Comparison of ENCODE assay signal across 15 mouse cellular contexts in the genomic region with DNA sequence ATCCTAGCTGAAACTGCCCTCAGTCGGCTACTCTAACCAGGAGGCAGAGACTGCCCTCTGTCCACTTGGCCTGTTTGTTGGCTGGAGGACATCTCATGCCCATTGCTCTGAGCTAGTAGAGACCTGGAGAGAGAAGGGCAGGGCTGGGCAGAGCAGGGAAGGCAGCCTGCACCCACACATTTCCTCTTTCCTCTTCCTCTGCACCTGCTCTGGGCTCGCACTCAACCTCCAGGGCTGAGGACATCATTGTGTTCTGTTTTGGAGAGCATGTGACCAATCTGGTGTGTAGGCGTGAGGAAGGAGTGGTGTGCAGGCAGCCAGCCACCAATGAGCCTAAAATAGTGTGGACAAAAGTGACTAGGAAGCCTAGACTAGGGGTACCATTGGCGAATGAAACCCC. TPM values are rescaled to one million over a fixed set of nuclear protein-coding genes. Genes with fewer than 3 reads are reported as not detected.
A peak's percentile ranks its signal among the peaks of the same experiment; 100 is the strongest.
DNase-seq lines count a peak whose midpoint lies in the region; ATAC-seq and TF ChIP-seq lines count a peak whose summit lies in the region.
"Had no signal": no experiment of that assay in that cellular context is flagged by ENCODE, and none has a peak within 500 bp of the region (broad histone marks: within the 10 kb centered on the region; RNA-seq: fewer than 3 reads in every experiment).

No protein-coding gene starts in this region.

- H3K4me2 ChIP-seq in heart, embryonic 16.5 days (ENCODE audit: low read depth, low read length): no peak overlapping the region
- H3K4me2 ChIP-seq in heart, embryonic 12.5 days: no peak overlapping the region
- H3K4me2 ChIP-seq in myocyte (ENCODE audit: low read depth): no peak overlapping the region
- H3K4me2 ChIP-seq: limb, embryonic 15.5 days; neural tube, embryonic 15.5 days had no signal

- H3K27me3 ChIP-seq in heart, embryonic 16.5 days (ENCODE audit: control insufficient read depth, insufficient read depth, low read length): no peaks in the 10 kb centered on the region
- no peaks in the 10 kb centered on the region for H3K27me3 ChIP-seq in heart, embryonic 12.5 days (replicated peaks)
- H3K27me3 ChIP-seq in myocyte (ENCODE audit: control insufficient read depth, insufficient read depth, insufficient read length): no peaks in the 10 kb centered on the region
- H3K27me3 ChIP-seq: limb, embryonic 15.5 days; neural tube, embryonic 15.5 days had no signal

- WGBS in heart, embryonic 16.5 days: 71% methylated on average over 4 of the region's 4 CpGs
- 74% methylated on average over 4 of the region's 4 CpGs for WGBS in heart, embryonic 12.5 days

- peaks cover 2% of the 10 kb centered on the region; the same call in 1 of the 2 replicates for H3K4me1 ChIP-seq in heart, embryonic 16.5 days (ENCODE audit: control insufficient read depth, insufficient read depth, low read length)
- H3K4me1 ChIP-seq in heart, embryonic 12.5 days (replicated peaks): no peaks in the 10 kb centered on the region
- H3K4me1 ChIP-seq: limb, embryonic 15.5 days; neural tube, embryonic 15.5 days had no signal

- no peaks in the 10 kb centered on the region for H3K9me3 ChIP-seq in heart, embryonic 16.5 days (replicated peaks; ENCODE audit: control insufficient read depth, low read length)
- H3K9me3 ChIP-seq in heart, embryonic 12.5 days (replicated peaks): no peaks in the 10 kb centered on the region
- H3K9me3 ChIP-seq: limb, embryonic 15.5 days; neural tube, embryonic 15.5 days had no signal

- H3K4me3 ChIP-seq in heart, embryonic 16.5 days (ENCODE audit: low read length): no peak overlapping the region
- no peak overlapping the region for H3K4me3 ChIP-seq in heart, embryonic 12.5 days
- no peak overlapping the region for H3K4me3 ChIP-seq in myocyte
- H3K4me3 ChIP-seq: limb, embryonic 15.5 days; neural tube, embryonic 15.5 days had no signal

- no peaks in the 10 kb centered on the region for H3K36me3 ChIP-seq in heart, embryonic 16.5 days (ENCODE audit: control insufficient read depth, insufficient read depth)
- no peaks in the 10 kb centered on the region for H3K36me3 ChIP-seq in heart, embryonic 12.5 days
- no peaks in the 10 kb centered on the region for H3K36me3 ChIP-seq in myocyte (ENCODE audit: control insufficient read depth, insufficient read depth)
- H3K36me3 ChIP-seq: limb, embryonic 15.5 days; neural tube, embryonic 15.5 days had no signal

- no peak overlapping the region for H3K27ac ChIP-seq in heart, embryonic 16.5 days (ENCODE audit: low read length)
- no peak overlapping the region for H3K27ac ChIP-seq in heart, embryonic 12.5 days (ENCODE audit: poor library complexity, severe bottlenecking)
- H3K27ac ChIP-seq: limb, embryonic 15.5 days; neural tube, embryonic 15.5 days had no signal

- no peak overlapping the region for H3K9ac ChIP-seq in heart, embryonic 16.5 days (ENCODE audit: low read length)
- no peak overlapping the region for H3K9ac ChIP-seq in heart, embryonic 12.5 days
- H3K9ac ChIP-seq: limb, embryonic 15.5 days; neural tube, embryonic 15.5 days had no signal

- H3ac ChIP-seq in myocyte (ENCODE audit: control insufficient read depth, insufficient read length): no peak overlapping the region

- peak; percentile 64 for DNase-seq in brain, adult 2 months (ENCODE audit: low read depth, low spot score)
- DNase-seq in thymus, postnatal 25 days: peak; percentile 59
- no peak for DNase-seq in layer of hippocampus, postnatal 14 days (ENCODE audit: low spot score in 2 of 2)
- no peak for DNase-seq in adrenal gland, postnatal 10 days
- DNase-seq: kidney, adult 11 months; layer of hippocampus, postnatal 36 days had no signal

- peak; percentile 32; the same call in 1 of the 2 replicates for ATAC-seq in heart, embryonic 16.5 days (replicated peaks; ENCODE audit: extremely low read depth, insufficient read depth, low FRiP score)
- no peak for ATAC-seq in heart, embryonic 12.5 days (ENCODE audit: insufficient number of reproducible peaks, low FRiP score)
- ATAC-seq: forebrain, embryonic 14.5 days had no signal

- no peaks in the 10 kb centered on the region for H3K79me2 ChIP-seq in myocyte (ENCODE audit: control insufficient read depth, insufficient read depth)

- no peak for TF ChIP-seq POLR2A in myocyte (IDR thresholded peaks at IDR 0.05; ENCODE audit: insufficient read length, low read depth)

TF ChIP-seq in myocyte, 11 proteins besides CTCF, POLR2A, EP300 and RAD21:
- TF ChIP-seq MYOD1 (IDR thresholded peaks at IDR 0.05; ENCODE audit: control insufficient read depth in 1 of 3, insufficient read length in 2 of 3, low read depth in 2 of 3): peak in 1 of 3 experiments; percentile 61
- peak; percentile 19 for TF ChIP-seq USF1 (IDR thresholded peaks at IDR 0.05; ENCODE audit: low read depth)
- no peak for TF ChIP-seq POLR2AphosphoS2 (IDR thresholded peaks at IDR 0.05; ENCODE audit: insufficient read length, low read depth)

RNA-seq across cellular contexts. Expression of a gene that starts 1.2 kb away (rescaled TPM):
- polyA plus RNA-seq in heart, embryonic 16.5 days (2015; fragmentation: Nextera tagmentation; extraction: Ambion mirVana): 0.71 and 1.3 TPM in 2 replicates
- polyA plus RNA-seq in heart, embryonic 12.5 days (2016; fragmentation: Nextera tagmentation; extraction: Ambion mirVana): 1.1 and 1.3 TPM in 2 replicates
- not detected for polyA plus RNA-seq in myocyte (2012; fragmentation: generic; extraction: Trizol)
- total RNA-seq in layer of hippocampus, postnatal 14 days (2021): under 1 TPM in 1 of 2 experiments, not detected in 1; 0.46 TPM
- total RNA-seq in adrenal gland, postnatal 10 days (2021): 1 to 10 TPM; 3.4 to 4.1 TPM
- total RNA-seq: ES-E14; layer of hippocampus, postnatal 36 days had no signal
- polyA plus RNA-seq: forebrain, embryonic 14.5 days had no signal

RNA-seq across cellular contexts. Expression of a gene that starts 23.0 kb away (rescaled TPM):
- polyA plus RNA-seq in heart, embryonic 16.5 days (2015; fragmentation: Nextera tagmentation; extraction: Ambion mirVana): not detected in 2 replicates
- not detected in 2 replicates for polyA plus RNA-seq in heart, embryonic 12.5 days (2016; fragmentation: Nextera tagmentation; extraction: Ambion mirVana)
- not detected for polyA plus RNA-seq in myocyte (2012; fragmentation: generic; extraction: Trizol)
- not detected for total RNA-seq in layer of hippocampus, postnatal 14 days (2021)
- total RNA-seq in adrenal gland, postnatal 10 days (2021): not detected
- total RNA-seq: layer of hippocampus, postnatal 36 days; megakaryocyte-erythroid progenitor cell, adult 5-6 weeks had no signal
- polyA plus RNA-seq: forebrain, embryonic 14.5 days; heart, embryonic 14.5 days; limb, embryonic 15.5 days; neural tube, embryonic 15.5 days had no signal

RNA-seq across cellular contexts. Expression of a gene that starts 37.8 kb away (rescaled TPM):
- polyA plus RNA-seq in heart, embryonic 16.5 days (2015; fragmentation: Nextera tagmentation; extraction: Ambion mirVana): 0.46 TPM in 1 of 2 replicates, not detected in the other
- polyA plus RNA-seq in heart, embryonic 12.5 days (2016; fragmentation: Nextera tagmentation; extraction: Ambion mirVana): not detected in 2 replicates
- polyA plus RNA-seq in myocyte (2012; fragmentation: generic; extraction: Trizol): 0.01 TPM
- not detected for total RNA-seq in layer of hippocampus, postnatal 14 days (2021)
- total RNA-seq in adrenal gland, postnatal 10 days (2021): 1 to 10 TPM; 1.1 to 1.3 TPM
- total RNA-seq: layer of hippocampus, postnatal 36 days; megakaryocyte-erythroid progenitor cell, adult 5-6 weeks had no signal
- polyA plus RNA-seq: forebrain, embryonic 14.5 days; neural tube, embryonic 15.5 days had no signal

RNA-seq across cellular contexts. Expression of a gene that starts 47.0 kb away (rescaled TPM):
- not detected in 2 replicates for polyA plus RNA-seq in heart, embryonic 16.5 days (2015; fragmentation: Nextera tagmentation; extraction: Ambion mirVana)
- polyA plus RNA-seq in heart, embryonic 12.5 days (2016; fragmentation: Nextera tagmentation; extraction: Ambion mirVana): not detected in 2 replicates
- polyA plus RNA-seq in myocyte (2012; fragmentation: generic; extraction: Trizol): not detected
- total RNA-seq in layer of hippocampus, postnatal 14 days (2021): not detected
- not detected for total RNA-seq in adrenal gland, postnatal 10 days (2021)
- total RNA-seq: ES-E14; layer of hippocampus, postnatal 36 days; megakaryocyte-erythroid progenitor cell, adult 5-6 weeks had no signal
- polyA plus RNA-seq: forebrain, embryonic 14.5 days; heart, embryonic 14.5 days; limb, embryonic 15.5 days; neural tube, embryonic 15.5 days had no signal

Comparison
In these comparisons a context has a peak if more than half of its experiments do, and no peak if none do; other contexts are left out.
1. DNase-seq: peak in brain, adult 2 months (single experiment) and thymus, postnatal 25 days (single experiment); none in layer of hippocampus, postnatal 14 days (0 of 2) and adrenal gland, postnatal 10 days (single experiment).